Mouse (Mus musculus) megakaryocyte, embryonic 14.5 days (primary cell): ENCODE measurements around the gene Irf1. TPM values are rescaled to one million over a fixed set of nuclear protein-coding genes. Genes with fewer than 3 reads are reported as not detected.

Source experiments
- H3K27me3 ChIP-seq: replicated peaks from 2 replicates; pipeline ENCODE3; 2012; ENCODE audit warnings: inconsistent platforms
- H3K36me3 ChIP-seq: replicated peaks from 2 replicates; pipeline ENCODE3; 2012; ENCODE audit warnings: low read length, inconsistent platforms, mixed read lengths
- H3K4me1 ChIP-seq: 2 replicates; pipeline ENCODE4 v1.6.1; 2012; ENCODE audit warnings: inconsistent platforms
- H3K4me3 ChIP-seq: replicated peaks from 2 replicates; pipeline ENCODE3; 2012; ENCODE audit warnings: moderate library complexity, mild to moderate bottlenecking, inconsistent platforms
- H3K9me3 ChIP-seq: 2 replicates; pipeline ENCODE4 v1.6.1; 2012; ENCODE audit warnings: inconsistent platforms
- FLI1 ChIP-seq: IDR thresholded peaks from 2 replicates; pipeline ENCODE4 v1.6.1; 2012; ENCODE audit warnings: low read length, inconsistent platforms, mixed read lengths
- GATA1 ChIP-seq: IDR thresholded peaks from 3 replicates; pipeline ENCODE4 v1.6.1; 2012; ENCODE audit warnings: mixed read lengths, low read length, inconsistent platforms, borderline replicate concordance
- polyA plus RNA-seq: library from polyadenylated mRNA; stranded (reverse); fragments of >175 nt; gene quantifications from 2 replicates; pipeline ENCODE4 v1.2.3, GENCODE M21; 2012; ENCODE audit warnings: low replicate concordance; ENCODE audit not compliant: insufficient read depth

Gene Irf1
- polyA plus RNA-seq, 1 experiment: 5.1 TPM

DNA sequence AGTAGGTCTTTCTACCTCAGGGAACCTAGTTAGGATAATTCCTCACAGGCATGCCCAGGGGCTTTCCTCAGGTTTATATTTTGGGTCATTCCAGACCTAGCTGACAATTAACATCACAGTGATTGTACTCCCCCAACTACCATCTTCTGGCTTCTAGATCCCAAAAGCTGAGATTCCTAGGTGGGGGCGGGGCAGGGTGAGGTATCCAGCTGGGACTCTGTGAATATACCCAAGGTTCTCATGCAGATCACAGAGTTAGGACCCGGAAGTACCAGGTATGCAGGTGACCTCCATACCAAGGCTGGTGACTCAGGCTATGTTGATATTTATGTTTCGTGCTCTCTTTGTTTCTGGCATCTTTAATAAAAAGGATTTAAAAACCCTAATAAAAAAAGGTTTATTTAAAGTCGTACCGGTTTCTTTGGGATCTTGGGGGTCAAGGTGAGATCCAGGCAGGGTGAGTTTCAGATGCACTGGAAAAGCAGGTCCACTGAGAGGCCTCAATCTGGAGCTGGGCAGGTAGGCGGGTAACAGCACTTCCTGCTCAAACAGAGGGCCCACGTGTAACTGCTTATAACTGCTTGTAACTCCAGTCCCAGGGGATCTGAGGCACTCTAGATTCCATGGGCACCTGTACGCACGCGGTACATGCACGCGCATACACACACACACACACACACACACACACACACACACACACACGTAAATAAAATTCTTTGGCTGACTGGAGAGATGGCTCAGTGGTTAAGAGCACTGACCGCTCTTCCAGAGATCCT is 34.9 kb downstream of the Irf1 start:
- Histone ChIP-seq H3K4me3 (no peak overlapping the region), H3K4me1 (peaks cover 44% of the 10 kb centered on the region), H3K36me3 (no peaks in the 10 kb centered on the region), H3K27me3 (no peaks in the 10 kb centered on the region), H3K9me3 (no peaks in the 10 kb centered on the region)
- TF ChIP-seq FLI1: no peak
- no peak for TF ChIP-seq GATA1

DNA sequence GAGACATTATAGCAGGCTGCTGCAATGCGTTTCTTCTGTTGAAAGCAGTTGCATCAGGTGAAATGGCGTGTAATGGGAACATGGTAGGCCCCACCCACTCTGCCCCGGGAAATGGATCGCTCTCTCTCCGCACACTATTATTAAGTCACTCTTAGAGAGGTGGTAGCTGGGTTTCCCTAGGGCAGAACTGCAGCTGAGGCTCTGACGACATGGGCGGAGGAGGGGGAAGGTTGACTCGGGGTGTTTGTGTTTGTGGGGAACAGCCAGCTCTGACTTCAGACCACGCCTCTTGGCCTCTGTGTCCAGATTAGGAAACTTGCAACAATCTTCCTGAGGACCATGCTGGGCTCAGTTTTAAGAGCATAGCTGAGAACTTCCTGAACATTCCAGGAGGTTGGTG is 36.0 kb downstream of the Irf1 start:
- H3K4me3 ChIP-seq: peak overlapping the region; percentile 14
- no peaks in the 10 kb centered on the region for H3K9me3 ChIP-seq
- no peaks in the 10 kb centered on the region for H3K36me3 ChIP-seq
- H3K27me3 ChIP-seq: no peaks in the 10 kb centered on the region
- peaks cover 53% of the 10 kb centered on the region for H3K4me1 ChIP-seq
- TF ChIP-seq GATA1 (no peak), FLI1 (no peak)

DNA sequence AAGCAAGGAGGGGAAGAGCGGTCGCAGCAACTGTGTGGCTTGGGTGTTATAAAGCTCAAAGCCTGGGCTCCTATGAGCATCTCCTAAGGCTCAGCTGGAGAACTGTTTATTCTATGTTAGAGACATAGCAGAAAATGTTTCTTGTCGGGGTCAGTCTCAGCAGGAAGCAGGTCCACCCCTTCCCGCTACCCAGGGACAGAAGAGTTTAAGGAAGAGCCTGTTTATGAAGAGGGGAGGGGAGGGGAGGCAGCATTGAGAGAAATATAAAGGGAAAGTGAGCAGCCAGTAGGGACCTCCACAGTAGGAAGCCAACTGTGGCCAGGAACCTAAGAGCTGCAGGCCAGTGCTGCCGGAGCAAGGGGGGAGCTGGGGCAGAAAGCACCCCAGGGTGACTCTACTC is 39.5 kb downstream of the Irf1 start:
- Histone ChIP-seq H3K9me3 (no peaks in the 10 kb centered on the region), H3K4me3 (no peak overlapping the region), H3K36me3 (no peaks in the 10 kb centered on the region), H3K27me3 (peaks cover 2% of the 10 kb centered on the region), H3K4me1 (peaks cover 35% of the 10 kb centered on the region)
- TF ChIP-seq GATA1: no peak
- TF ChIP-seq FLI1: no peak

DNA sequence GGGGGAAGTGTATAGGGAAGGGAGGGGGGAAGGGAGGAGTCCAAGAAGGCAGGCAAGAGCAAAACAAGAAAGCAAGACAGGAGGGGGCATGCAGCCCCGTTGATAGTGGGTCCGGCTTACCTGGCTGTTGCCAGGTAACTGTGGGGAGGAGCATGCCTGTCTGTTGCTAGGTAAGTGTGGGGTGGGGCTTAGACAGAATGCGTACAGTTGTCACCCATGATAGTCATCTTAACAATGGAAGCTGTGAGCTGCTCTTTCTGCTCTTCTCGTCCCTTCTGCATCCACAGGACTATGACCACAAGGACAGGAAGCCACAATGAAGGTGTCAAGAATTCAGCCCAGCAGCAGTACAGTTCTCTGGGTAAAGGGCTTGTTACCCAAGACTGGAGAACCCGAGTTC is 40.3 kb downstream of the Irf1 start:
- no peak overlapping the region for H3K4me3 ChIP-seq
- no peak for TF ChIP-seq FLI1
- H3K4me1 ChIP-seq: peaks cover 34% of the 10 kb centered on the region
- no peaks in the 10 kb centered on the region for H3K9me3 ChIP-seq
- no peaks in the 10 kb centered on the region for H3K36me3 ChIP-seq
- H3K27me3 ChIP-seq: peaks cover 2% of the 10 kb centered on the region

DNA sequence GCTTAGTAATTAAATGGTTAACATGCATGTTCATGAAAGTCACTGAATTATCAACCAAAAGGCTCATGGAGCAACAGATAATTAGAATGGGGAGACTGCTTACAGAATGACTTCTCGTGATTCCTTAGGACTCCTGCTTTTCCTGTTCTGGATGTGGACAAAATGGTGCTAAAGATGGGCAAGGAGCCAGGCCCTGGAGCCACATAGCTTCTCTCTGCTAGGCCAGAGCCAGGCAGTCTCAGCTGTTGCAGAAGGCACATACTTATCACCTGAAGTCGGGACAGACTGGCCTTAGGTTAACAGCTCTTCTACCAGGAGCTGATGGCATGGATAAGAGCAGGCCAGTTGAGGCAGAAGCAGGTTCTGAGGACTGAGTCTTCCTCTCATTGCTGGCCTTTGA is 40.9 kb downstream of the Irf1 start:
- Histone ChIP-seq H3K27me3 (peaks cover 2% of the 10 kb centered on the region), H3K36me3 (no peaks in the 10 kb centered on the region), H3K4me1 (peaks cover 30% of the 10 kb centered on the region), H3K9me3 (no peaks in the 10 kb centered on the region), H3K4me3 (no peak overlapping the region)
- no peak for TF ChIP-seq FLI1
- no peak for TF ChIP-seq GATA1

DNA sequence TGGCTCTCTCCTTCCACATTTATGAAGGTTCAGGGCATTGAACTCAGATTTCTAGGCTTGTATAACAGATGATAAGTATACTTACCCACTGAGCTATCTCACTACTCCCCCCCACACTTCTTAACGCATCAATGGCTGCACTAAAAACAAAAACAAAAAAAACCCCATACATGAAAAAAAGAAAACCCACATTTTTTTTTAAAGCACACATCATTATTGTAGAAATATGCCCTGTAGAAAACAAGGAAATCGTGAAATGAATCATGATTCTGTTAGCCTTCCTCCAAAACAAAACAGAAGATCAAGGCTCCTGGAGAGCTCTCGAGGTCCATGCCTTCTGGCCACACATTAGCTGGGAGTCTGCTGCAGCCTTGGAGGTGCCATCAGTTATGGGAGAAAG is 41.5 kb downstream of the Irf1 start:
- Histone ChIP-seq H3K36me3 (no peaks in the 10 kb centered on the region), H3K9me3 (no peaks in the 10 kb centered on the region), H3K27me3 (peaks cover 2% of the 10 kb centered on the region), H3K4me1 (peaks cover 25% of the 10 kb centered on the region), H3K4me3 (no peak overlapping the region)
- TF ChIP-seq FLI1: no peak

DNA sequence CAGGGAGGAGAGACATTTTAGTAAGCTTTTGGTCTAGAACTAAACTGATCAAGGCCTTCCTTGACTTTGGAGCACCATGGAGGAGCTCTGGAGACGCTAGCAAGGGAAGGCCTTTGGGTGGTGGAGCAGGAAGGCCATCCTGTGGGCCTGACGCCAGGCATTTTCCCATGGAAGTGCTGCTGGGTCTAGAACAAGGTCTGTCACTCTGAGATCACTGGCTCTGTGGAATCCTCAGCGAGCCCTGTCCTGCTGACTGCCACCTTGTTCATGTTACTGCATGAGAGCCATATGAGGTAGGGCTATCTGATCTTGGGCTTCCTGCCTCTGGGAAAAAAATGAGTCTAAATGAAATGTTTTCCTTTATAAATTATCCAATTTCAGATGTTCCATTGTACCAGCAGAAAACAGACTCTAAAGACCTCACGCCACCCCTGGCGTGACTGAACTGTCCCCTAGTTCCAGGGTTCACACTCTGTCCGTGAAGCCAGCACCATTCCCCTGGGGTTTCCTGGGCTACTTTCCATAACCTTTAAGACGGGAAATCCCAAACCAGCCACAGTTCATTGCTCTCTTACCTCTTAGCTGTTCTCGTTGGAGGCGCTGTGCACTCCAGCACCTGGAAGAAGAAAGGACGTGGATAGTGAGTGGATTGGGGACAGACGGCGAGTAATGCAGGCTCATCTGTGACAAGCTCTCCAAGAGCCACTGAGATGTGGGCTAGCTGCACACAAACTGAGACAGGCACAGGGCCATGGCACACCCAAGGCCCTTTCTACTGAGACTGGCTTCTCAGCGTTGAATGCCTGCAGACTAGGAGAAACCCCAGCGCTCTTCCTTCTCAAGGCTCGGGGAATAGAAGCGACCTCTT is 43.4 kb downstream of the Irf1 start:
- H3K4me1 ChIP-seq: peaks cover 25% of the 10 kb centered on the region
- H3K9me3 ChIP-seq: no peaks in the 10 kb centered on the region
- H3K4me3 ChIP-seq: no peak overlapping the region
- H3K36me3 ChIP-seq: no peaks in the 10 kb centered on the region
- H3K27me3 ChIP-seq: peaks cover 9% of the 10 kb centered on the region
- no peak for TF ChIP-seq FLI1
- TF ChIP-seq GATA1: no peak

DNA sequence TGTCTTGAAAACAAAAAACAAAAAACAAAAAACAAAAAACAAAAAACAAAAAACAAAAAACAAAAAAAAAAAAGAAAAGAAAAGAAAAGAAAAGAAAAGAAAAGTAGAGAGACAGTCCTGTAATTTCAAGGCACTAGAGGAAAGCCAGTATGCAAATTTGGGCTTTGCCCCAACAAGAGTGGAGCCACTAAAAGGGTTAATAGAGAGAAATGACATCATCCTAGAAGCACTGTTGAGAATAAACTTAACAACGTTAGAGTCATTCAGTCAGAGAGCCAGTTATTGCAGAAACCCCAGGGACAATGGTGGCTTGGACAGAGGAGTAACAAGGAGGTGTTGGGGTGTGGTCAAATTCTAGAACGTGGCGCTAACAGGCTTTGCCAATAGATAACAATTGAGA is 45.0 kb downstream of the Irf1 start:
- peaks cover 29% of the 10 kb centered on the region for H3K4me1 ChIP-seq
- no peaks in the 10 kb centered on the region for H3K36me3 ChIP-seq
- no peak overlapping the region for H3K4me3 ChIP-seq
- H3K27me3 ChIP-seq: peaks cover 9% of the 10 kb centered on the region
- H3K9me3 ChIP-seq: no peaks in the 10 kb centered on the region
- TF ChIP-seq GATA1 (no peak), FLI1 (no peak)

DNA sequence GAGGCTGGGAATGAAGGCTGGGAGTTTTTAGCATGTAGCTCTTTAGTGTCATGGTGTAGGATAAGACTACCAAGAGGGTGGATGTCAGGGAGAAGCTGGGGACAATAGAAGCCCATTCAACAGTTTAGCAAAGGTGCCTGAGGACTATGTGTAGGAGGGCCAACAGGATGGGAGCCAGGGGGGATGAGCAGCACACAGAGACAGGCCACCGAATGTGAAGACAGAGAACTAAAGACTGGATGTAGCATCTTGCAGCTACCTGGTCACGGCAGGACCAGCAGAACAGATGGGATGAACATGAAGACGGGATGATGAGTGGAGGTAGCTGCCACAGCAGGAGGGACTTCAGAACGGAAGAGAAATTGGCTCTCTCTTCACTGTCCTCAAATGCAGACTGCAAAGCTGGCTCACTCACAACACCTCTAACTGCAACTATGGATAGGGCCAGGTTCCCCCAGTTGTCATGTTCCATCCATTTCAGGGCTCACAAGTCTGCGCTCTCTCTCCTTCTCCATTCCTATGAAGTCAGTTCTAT is 47.1 kb downstream of the Irf1 start:
- no peak overlapping the region for H3K4me3 ChIP-seq
- peaks cover 11% of the 10 kb centered on the region for H3K27me3 ChIP-seq
- no peak for TF ChIP-seq GATA1
- TF ChIP-seq FLI1: no peak
- no peaks in the 10 kb centered on the region for H3K9me3 ChIP-seq
- H3K4me1 ChIP-seq: peaks cover 26% of the 10 kb centered on the region
- H3K36me3 ChIP-seq: no peaks in the 10 kb centered on the region

DNA sequence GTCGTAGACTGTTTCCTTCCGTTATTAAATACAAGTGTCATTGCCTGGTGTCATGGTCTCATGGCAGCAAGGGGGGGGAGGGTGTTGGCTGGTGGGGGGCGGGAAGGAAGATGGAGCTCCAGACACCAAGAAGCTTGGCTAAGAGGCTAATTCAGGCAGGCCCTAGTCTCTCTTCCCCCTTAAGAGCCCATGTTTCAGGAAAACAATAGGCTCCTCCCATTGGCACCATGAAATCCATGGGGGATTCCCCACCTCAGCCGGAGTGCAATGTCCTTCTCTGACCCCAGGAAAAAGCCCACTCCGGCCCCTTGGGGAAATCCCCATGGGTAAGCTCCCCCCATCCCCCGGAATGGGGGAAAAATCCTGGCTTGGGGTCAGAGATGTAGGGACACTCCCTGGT is 49.0 kb downstream of the Irf1 start:
- Histone ChIP-seq H3K4me1 (peaks cover 19% of the 10 kb centered on the region), H3K27me3 (peaks cover 15% of the 10 kb centered on the region), H3K9me3 (no peaks in the 10 kb centered on the region), H3K36me3 (no peaks in the 10 kb centered on the region), H3K4me3 (no peak overlapping the region)
- no peak for TF ChIP-seq FLI1
- TF ChIP-seq GATA1: no peak
